Mouse (Mus musculus): Measurements from ENCODE around the gene Rcor1. TPM values are rescaled to one million over a fixed set of nuclear protein-coding genes. Genes with fewer than 3 reads are reported as not detected.

Gene Rcor1
- polyA plus RNA-seq, 1 experiment from 2014 or later = 10.4 TPM

DNA sequence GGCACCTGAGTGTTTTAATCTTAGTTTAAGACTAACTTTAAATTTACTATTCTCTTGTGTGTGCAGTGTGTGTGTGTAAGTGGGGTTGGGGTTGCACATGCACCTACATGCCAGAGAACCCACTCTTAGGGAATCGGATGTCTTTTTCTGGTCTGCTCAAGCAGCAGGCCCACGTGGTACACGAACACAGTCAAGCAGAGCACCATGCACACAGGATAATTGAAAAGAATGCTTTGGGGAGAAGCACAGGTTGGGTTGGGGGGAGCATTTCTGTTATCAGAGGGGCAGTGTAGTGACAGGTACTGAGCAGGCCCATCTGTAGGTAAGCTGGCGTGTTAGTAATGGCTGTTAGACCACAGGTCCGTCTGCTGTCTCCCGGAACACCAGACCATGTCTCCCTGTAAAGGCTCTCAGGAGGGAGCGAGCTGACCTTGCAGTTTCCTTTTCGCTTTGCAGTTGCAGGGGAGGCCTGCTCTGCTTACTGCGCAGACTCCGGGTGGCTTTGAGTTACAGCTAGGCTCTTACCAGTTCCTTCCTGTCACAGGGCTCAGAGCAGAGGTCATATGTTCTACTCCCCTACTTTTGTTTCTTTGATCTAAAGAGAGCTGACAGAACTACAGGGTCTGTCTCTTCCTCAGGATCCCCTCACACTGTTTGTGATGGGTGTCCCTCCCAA is 32.5 kb downstream of the Rcor1 start:
- 89% methylated on average over 10 of the region's 10 CpGs for WGBS
- no peak for ATAC-seq (ENCODE audit: low FRiP score)
- no peaks in the 10 kb centered on the region for H3K9me3 ChIP-seq (ENCODE audit: control insufficient read depth, low read length)
- H3K27ac ChIP-seq (ENCODE audit: low read depth, low read length) = no peak overlapping the region
- no peak overlapping the region for H3K4me3 ChIP-seq (ENCODE audit: low read depth, low read length)
- no peaks in the 10 kb centered on the region for H3K36me3 ChIP-seq (ENCODE audit: control insufficient read depth, insufficient read depth, low read length)
- DNase-seq (ENCODE audit: low spot score, missing footprints) = no peak
- no peaks in the 10 kb centered on the region for H3K27me3 ChIP-seq (ENCODE audit: control insufficient read depth, insufficient read depth, low read length)
- H3K4me2 ChIP-seq = no peak overlapping the region
- H3K9ac ChIP-seq (ENCODE audit: low read length) = no peak overlapping the region
- H3K4me1 ChIP-seq (ENCODE audit: control insufficient read depth, insufficient read depth, low read length) = no peaks in the 10 kb centered on the region

DNA sequence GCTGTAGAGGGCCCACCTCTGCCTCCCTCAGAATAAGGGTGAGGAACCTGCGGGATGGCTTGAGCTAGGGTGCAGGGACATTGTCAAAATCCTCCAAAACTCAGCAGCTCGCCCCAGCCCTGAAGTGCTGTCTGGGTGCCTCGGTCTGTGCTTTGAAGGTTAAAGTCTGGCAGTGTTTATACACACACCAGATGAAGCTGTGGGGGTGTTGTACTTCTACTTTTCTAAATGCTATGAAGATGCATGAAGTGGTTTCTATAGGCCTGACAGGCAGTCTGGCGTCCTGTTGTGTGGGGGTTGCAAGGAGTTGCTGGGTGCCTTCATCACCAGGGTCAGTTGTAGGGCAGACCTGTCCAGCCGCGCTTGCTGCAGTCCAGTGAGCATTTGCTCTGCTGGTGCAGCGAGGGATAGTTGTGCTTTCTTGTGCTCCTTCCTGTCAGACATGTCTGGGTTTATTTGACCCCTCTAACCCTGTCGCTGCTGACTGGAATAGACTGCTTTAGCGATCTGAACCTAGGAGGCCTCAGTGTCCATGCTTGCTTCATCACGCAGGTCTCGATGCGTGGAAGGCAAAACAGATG is 37.3 kb downstream of the Rcor1 start:
- no peaks in the 10 kb centered on the region for H3K4me1 ChIP-seq (ENCODE audit: control insufficient read depth, insufficient read depth, low read length)
- DNase-seq (ENCODE audit: low spot score, missing footprints) (no peak), ATAC-seq (ENCODE audit: low FRiP score) (no peak)
- H3K36me3 ChIP-seq (ENCODE audit: control insufficient read depth, insufficient read depth, low read length) = no peaks in the 10 kb centered on the region
- no peak overlapping the region for H3K4me3 ChIP-seq (ENCODE audit: low read depth, low read length)
- H3K9ac ChIP-seq (ENCODE audit: low read length) = no peak overlapping the region
- 81% methylated on average over 12 of the region's 12 CpGs for WGBS
- H3K27me3 ChIP-seq (ENCODE audit: control insufficient read depth, insufficient read depth, low read length) = no peaks in the 10 kb centered on the region
- no peaks in the 10 kb centered on the region for H3K9me3 ChIP-seq (ENCODE audit: control insufficient read depth, low read length)
- no peak overlapping the region for H3K4me2 ChIP-seq
- no peak overlapping the region for H3K27ac ChIP-seq (ENCODE audit: low read depth, low read length)

DNA sequence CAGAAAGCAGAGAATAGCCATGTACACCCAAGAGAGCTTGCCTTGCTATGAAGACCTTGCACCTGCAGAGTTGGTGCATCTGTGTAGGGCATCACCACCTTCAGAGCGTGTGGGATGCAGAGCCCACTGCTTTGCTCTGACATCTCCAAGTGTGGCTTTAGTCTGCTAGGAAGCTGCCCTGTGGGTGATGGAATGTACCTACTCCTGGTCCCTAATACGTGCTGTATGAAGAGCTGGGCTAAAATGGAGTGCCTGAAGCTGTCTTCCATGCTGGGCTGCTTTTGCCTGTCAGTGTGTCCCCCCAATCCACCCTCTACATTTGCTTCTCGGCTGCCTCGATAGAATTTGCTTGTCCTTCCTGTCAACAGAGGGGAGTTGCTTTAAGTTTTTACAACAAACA is 46.4 kb downstream of the Rcor1 start:
- Histone ChIP-seq H3K4me1 (ENCODE audit: control insufficient read depth, insufficient read depth, low read length) (peaks cover 4% of the 10 kb centered on the region), H3K36me3 (ENCODE audit: control insufficient read depth, insufficient read depth, low read length) (0 out of 2 replicates have a peak, but pooled peaks cover 3% of the 10 kb centered on the region), H3K27me3 (ENCODE audit: control insufficient read depth, insufficient read depth, low read length) (no peaks in the 10 kb centered on the region), H3K9me3 (ENCODE audit: control insufficient read depth, low read length) (no peaks in the 10 kb centered on the region), H3K4me2 (no peak overlapping the region), H3K27ac (ENCODE audit: low read depth, low read length) (no peak overlapping the region), H3K4me3 (ENCODE audit: low read depth, low read length) (no peak overlapping the region), H3K9ac (ENCODE audit: low read length) (no peak overlapping the region)
- no peak for DNase-seq (ENCODE audit: low spot score, missing footprints)
- no peak for ATAC-seq (ENCODE audit: low FRiP score)
- whole genome bisulfite sequencing = 90% methylated on average over 4 of the region's 4 CpGs

DNA sequence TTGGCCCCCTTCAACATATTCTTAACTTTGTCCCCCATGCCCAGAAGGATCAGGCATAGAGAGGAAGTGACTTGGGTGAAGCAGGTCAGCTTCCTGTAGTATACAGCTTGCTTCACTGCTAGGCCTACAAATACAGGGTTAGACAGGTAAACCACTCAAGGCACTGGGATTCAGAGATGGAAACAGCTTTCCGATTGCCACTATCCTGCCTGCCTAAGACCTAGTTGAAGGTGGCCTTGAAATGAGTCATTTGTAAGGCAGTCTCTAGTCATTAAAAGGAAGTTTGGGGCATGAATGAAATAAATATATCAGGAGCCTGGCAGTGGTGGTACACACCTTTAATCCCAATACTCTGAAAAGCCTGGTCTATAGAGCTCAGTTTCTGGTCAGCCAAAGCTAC is 47.9 kb downstream of the Rcor1 start:
- Histone ChIP-seq H3K9ac (ENCODE audit: low read length) (no peak overlapping the region), H3K27me3 (ENCODE audit: control insufficient read depth, insufficient read depth, low read length) (no peaks in the 10 kb centered on the region), H3K4me1 (ENCODE audit: control insufficient read depth, insufficient read depth, low read length) (peaks cover 4% of the 10 kb centered on the region), H3K4me2 (no peak overlapping the region), H3K9me3 (ENCODE audit: control insufficient read depth, low read length) (no peaks in the 10 kb centered on the region), H3K36me3 (ENCODE audit: control insufficient read depth, insufficient read depth, low read length) (0 out of 2 replicates have a peak, but pooled peaks cover 3% of the 10 kb centered on the region), H3K27ac (ENCODE audit: low read depth, low read length) (no peak overlapping the region), H3K4me3 (ENCODE audit: low read depth, low read length) (no peak overlapping the region)
- ATAC-seq (ENCODE audit: low FRiP score) (no peak), DNase-seq (ENCODE audit: low spot score, missing footprints) (peak; percentile 70)
- 92% methylated on average over 1 of the region's 1 CpGs for WGBS

DNA sequence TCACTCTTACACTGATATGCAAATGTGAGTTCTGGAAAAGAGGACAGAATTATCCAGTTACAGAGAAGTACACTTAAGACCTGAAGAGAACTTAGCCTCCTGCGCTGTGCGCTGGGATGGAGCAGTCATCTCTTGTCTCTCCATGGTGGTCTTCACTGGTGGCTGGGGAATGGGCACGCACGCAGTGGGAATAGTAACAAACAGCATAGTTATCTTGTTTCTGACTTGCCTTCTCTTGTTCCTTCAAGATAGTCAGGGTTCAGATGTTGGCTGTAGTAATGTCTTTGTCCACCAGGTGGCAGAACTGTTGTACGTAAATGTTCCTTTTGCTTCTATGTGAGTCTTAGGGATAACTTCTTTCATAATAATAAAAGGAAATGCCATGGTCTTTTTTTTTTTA is 49.0 kb downstream of the Rcor1 start:
- peaks cover 4% of the 10 kb centered on the region for H3K4me1 ChIP-seq (ENCODE audit: control insufficient read depth, insufficient read depth, low read length)
- H3K27me3 ChIP-seq (ENCODE audit: control insufficient read depth, insufficient read depth, low read length) = no peaks in the 10 kb centered on the region
- DNase-seq (ENCODE audit: low spot score, missing footprints) = peak; percentile 98
- H3K36me3 ChIP-seq (ENCODE audit: control insufficient read depth, insufficient read depth, low read length) = no peaks in the 10 kb centered on the region
- no peak overlapping the region for H3K9ac ChIP-seq (ENCODE audit: low read length)
- 27% methylated on average over 5 of the region's 5 CpGs for WGBS
- no peak overlapping the region for H3K4me3 ChIP-seq (ENCODE audit: low read depth, low read length)
- H3K9me3 ChIP-seq (ENCODE audit: control insufficient read depth, low read length) = no peaks in the 10 kb centered on the region
- H3K4me2 ChIP-seq = no peak overlapping the region
- ATAC-seq (ENCODE audit: low FRiP score) = no peak; the same call in 1 of the 2 replicates
- no peak overlapping the region for H3K27ac ChIP-seq (ENCODE audit: low read depth, low read length)

DNA sequence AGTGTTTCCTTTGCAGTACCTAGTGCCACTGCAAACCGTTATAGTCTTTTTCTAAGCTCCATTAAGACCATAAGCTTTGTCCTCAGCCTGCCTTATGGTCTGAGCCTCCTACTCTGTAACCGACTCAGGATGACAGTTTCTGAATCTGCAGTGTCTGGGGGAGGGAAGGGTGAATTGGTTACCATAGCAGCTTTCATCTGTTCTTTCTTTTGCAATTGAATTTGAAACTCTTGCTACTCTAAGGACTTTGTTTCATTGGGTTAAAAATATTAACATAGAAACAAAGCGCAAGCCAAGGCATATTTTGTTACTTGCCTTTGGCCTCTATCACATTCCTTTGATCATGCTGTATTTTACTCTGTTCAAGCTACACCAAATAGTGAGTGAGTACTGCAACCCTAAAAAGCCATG is 49.6 kb downstream of the Rcor1 start:
- DNase-seq (ENCODE audit: low spot score, missing footprints) (peak; percentile 85), ATAC-seq (ENCODE audit: low FRiP score) (no peak)
- H3K27me3 ChIP-seq (ENCODE audit: control insufficient read depth, insufficient read depth, low read length) = no peaks in the 10 kb centered on the region
- H3K27ac ChIP-seq (ENCODE audit: low read depth, low read length) = no peak overlapping the region
- H3K4me2 ChIP-seq = no peak overlapping the region
- 63% methylated on average over 3 of the region's 3 CpGs for WGBS
- H3K4me1 ChIP-seq (ENCODE audit: control insufficient read depth, insufficient read depth, low read length) = peaks cover 4% of the 10 kb centered on the region
- no peak overlapping the region for H3K9ac ChIP-seq (ENCODE audit: low read length)
- no peaks in the 10 kb centered on the region for H3K9me3 ChIP-seq (ENCODE audit: control insufficient read depth, low read length)
- no peak overlapping the region for H3K4me3 ChIP-seq (ENCODE audit: low read depth, low read length)
- no peaks in the 10 kb centered on the region for H3K36me3 ChIP-seq (ENCODE audit: control insufficient read depth, insufficient read depth, low read length)

DNA sequence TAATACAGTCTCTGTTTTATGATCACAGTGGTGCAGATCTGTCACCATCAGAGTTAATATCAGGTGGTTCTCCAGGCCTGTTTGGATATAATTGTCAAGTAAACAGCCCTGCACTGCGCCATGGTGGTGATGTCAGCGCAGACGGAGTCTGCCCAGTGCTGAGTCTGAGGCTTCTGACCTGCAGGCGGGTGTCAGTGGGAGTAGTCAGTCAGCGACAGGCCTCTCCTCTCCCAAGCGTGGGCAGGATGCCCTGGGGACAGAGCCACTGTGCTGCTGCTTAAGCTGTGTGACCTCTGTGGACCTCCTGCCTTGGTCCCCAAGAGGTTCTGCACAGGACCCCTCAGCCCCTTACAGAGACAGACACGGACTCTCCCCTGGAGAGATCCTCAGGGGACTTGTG is 50.0 kb downstream of the Rcor1 start:
- no peak overlapping the region for H3K4me3 ChIP-seq (ENCODE audit: low read depth, low read length)
- H3K27ac ChIP-seq (ENCODE audit: low read depth, low read length) = no peak overlapping the region
- no peaks in the 10 kb centered on the region for H3K9me3 ChIP-seq (ENCODE audit: control insufficient read depth, low read length)
- 0 out of 2 replicates have a peak, but pooled peaks have one; percentile 48 for ATAC-seq (ENCODE audit: low FRiP score)
- WGBS = 77% methylated on average over 7 of the region's 7 CpGs
- H3K36me3 ChIP-seq (ENCODE audit: control insufficient read depth, insufficient read depth, low read length) = no peaks in the 10 kb centered on the region
- H3K27me3 ChIP-seq (ENCODE audit: control insufficient read depth, insufficient read depth, low read length) = no peaks in the 10 kb centered on the region
- no peak overlapping the region for H3K4me2 ChIP-seq
- peaks cover 4% of the 10 kb centered on the region for H3K4me1 ChIP-seq (ENCODE audit: control insufficient read depth, insufficient read depth, low read length)
- DNase-seq (ENCODE audit: low spot score, missing footprints) = peak; percentile 79
- H3K9ac ChIP-seq (ENCODE audit: low read length) = no peak overlapping the region

DNA sequence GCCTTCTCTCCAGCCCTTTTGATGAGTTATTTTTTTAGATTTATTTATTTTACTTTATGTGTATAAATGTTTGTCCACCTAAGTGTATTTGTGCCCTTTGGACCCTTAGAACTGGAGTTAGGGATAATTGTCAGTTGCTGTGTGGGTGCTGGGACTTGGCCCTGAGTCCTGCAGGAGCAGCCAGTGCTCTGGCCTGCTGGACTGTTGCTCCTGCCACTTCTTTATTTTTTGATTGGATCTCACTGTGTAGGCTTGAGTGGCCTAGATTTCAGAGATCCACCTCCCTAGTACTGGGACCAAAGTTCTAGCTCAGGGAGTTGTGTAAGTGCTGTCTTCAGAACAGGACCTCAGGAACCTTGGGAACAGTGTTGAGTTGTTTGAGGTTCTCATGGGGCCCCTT is 51.6 kb downstream of the Rcor1 start:
- Histone ChIP-seq H3K27me3 (ENCODE audit: control insufficient read depth, insufficient read depth, low read length) (no peaks in the 10 kb centered on the region), H3K9ac (ENCODE audit: low read length) (no peak overlapping the region), H3K4me2 (no peak overlapping the region), H3K4me3 (ENCODE audit: low read depth, low read length) (no peak overlapping the region), H3K4me1 (ENCODE audit: control insufficient read depth, insufficient read depth, low read length) (peaks cover 4% of the 10 kb centered on the region), H3K27ac (ENCODE audit: low read depth, low read length) (no peak overlapping the region), H3K9me3 (ENCODE audit: control insufficient read depth, low read length) (no peaks in the 10 kb centered on the region), H3K36me3 (ENCODE audit: control insufficient read depth, insufficient read depth, low read length) (no peaks in the 10 kb centered on the region)
- DNase-seq (ENCODE audit: low spot score, missing footprints) (no peak), ATAC-seq (ENCODE audit: low FRiP score) (no peak)

DNA sequence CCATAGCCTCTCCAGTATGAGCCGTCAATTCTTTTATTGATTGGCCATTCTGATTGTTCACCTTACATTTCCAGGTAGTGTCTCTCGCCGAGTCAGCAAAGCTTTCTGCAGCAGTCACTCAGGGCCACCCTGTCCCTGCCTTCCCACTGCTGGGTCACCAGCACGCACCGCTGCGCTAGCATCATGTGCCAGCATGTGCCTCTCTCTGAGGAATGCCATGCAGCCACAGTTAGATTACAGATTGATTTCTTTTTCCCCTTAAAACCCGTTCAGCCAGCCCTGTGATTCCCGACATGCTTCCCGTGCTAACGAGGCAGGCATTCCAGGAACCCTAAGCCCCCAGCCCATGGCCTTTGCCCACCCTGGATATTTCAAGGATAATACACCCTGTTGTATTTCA is 52.8 kb downstream of the Rcor1 start:
- Histone ChIP-seq H3K27ac (ENCODE audit: low read depth, low read length) (no peak overlapping the region), H3K4me3 (ENCODE audit: low read depth, low read length) (no peak overlapping the region), H3K4me2 (no peak overlapping the region), H3K36me3 (ENCODE audit: control insufficient read depth, insufficient read depth, low read length) (peaks cover 1% of the 10 kb centered on the region; the same call in 1 of the 2 replicates), H3K27me3 (ENCODE audit: control insufficient read depth, insufficient read depth, low read length) (no peaks in the 10 kb centered on the region), H3K4me1 (ENCODE audit: control insufficient read depth, insufficient read depth, low read length) (peaks cover 4% of the 10 kb centered on the region), H3K9me3 (ENCODE audit: control insufficient read depth, low read length) (no peaks in the 10 kb centered on the region), H3K9ac (ENCODE audit: low read length) (no peak overlapping the region)
- DNase-seq (ENCODE audit: low spot score, missing footprints) = no peak
- 91% methylated on average over 10 of the region's 10 CpGs for WGBS
- no peak for ATAC-seq (ENCODE audit: low FRiP score)
